Mouse (Mus musculus): Measurements from ENCODE around the gene Grsf1. TPM values are rescaled to one million over a fixed set of nuclear protein-coding genes. Genes with fewer than 3 reads are reported as not detected.
A peak's percentile ranks its signal among the peaks of the same experiment; 100 is the strongest.

Grsf1 gene
- 113 and 120 TPM in 2 replicates for polyA plus RNA-seq (2012; rRNA removed)

DNA sequence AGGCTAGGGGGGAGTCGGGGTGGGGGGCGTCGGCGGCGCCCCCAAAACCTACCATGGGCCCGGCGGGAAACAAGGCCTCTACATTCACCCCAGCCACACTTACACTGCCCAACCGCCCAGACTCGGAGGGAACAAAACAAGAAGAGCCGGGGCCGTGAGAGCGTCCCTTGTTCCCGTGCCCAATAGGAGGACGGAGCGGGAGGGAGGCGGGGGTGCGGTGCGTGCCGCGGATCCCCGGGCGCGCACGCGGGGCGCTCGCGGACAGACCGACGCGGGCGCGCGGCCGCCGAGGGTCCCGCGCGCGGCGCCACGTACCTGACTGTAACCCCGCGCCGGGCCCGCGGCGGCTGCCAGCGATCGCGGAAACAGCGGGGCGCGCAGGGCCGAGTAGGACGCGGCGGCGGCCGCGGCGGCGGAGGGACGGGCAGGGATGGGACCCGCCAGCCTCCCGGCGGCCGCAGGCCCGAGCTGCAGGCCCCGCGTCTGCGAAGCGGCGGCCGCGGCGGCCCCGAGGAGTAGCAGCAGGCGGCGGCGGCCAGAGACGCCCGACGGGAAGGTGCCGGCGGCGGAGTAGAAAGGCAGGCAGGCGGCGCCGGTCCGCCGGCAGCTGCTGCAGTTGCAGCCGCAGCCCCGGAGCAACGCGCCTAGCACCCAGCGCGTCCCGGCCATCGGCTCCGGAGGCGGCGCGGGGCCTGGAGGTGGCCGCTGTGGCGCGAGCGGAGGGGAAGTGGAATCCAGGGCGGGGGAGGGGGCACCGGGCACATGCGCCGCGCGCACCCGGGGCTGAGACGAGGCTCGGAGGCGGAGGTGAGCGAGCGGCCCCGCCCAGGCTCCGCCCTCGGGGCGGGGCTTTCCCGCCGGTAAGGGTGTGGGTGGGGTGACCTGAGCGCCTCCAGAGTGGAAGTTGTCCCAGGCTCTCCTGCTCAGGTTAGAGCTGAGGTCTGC lies at the start of gene Grsf1:
Gene Grsf1, minus strand, starts transcription at position 729 of the 945 bp plus-strand sequence.
- Histone ChIP-seq H3K27me3 (ENCODE audit: control insufficient read depth, insufficient read depth, low read length) (no peaks in the 10 kb centered on the region), H3K4me3 (replicated peaks; ENCODE audit: insufficient read depth, low read depth, low read length) (peak within 1 kb of the TSS; percentile 99), H3K4me1 (ENCODE audit: control insufficient read depth, insufficient read depth, low read length) (peaks cover 7% of the 10 kb centered on the region), H3K27ac (ENCODE audit: insufficient read depth, low read length) (peak within 1 kb of the TSS; percentile 90)
- under 1% methylated on average over 122 of the region's 127 CpGs for WGBS
- DNase-seq = peak; percentile 93 to 95
- TF ChIP-seq CTCF (IDR thresholded peaks at IDR 0.05; ENCODE audit: borderline replicate concordance, insufficient read depth, low read depth, low read length) (no peak), POLR2A (IDR thresholded peaks at IDR 0.05; ENCODE audit: borderline replicate concordance, insufficient read depth, low read length) (peak; percentile 63; the same call in 1 of the 2 replicates)

DNA sequence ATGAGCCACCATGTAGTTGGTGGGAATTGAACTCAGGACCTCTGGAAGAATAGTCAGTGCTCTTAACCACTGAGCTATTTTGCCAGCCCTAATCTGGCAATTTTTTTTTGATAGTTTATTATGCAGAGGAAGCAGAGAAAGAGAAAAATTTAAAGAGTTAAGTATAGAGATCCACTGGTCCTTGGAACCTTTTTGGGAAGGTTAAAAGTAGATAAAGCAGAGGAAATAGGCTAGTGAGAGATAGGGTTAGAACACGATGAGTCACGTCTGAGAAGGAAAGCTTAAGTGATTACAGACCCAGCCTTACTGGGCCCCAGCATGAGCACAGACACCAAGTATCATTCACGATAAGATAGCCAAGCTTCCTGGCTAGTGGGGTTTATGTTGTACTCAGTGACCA lies 48.1 kb upstream of the Grsf1 start:
- H3K4me3 ChIP-seq (replicated peaks; ENCODE audit: insufficient read depth, low read depth, low read length) = no peak overlapping the region
- H3K27me3 ChIP-seq (ENCODE audit: control insufficient read depth, insufficient read depth, low read length) = no peaks in the 10 kb centered on the region
- H3K4me1 ChIP-seq (ENCODE audit: control insufficient read depth, insufficient read depth, low read length) = peaks cover 3% of the 10 kb centered on the region; the same call in 1 of the 2 replicates
- no peak overlapping the region for H3K27ac ChIP-seq (ENCODE audit: insufficient read depth, low read length)
- TF ChIP-seq POLR2A (IDR thresholded peaks at IDR 0.05; ENCODE audit: borderline replicate concordance, insufficient read depth, low read length) (no peak), CTCF (IDR thresholded peaks at IDR 0.05; ENCODE audit: borderline replicate concordance, insufficient read depth, low read depth, low read length) (no peak)
- no peak for DNase-seq
- WGBS = 49% methylated on average over 3 of the region's 3 CpGs

GRCm38 (mm10) chr5:88722213-88722600 lies 46.2 kb upstream of the Grsf1 start:
- H3K4me3 ChIP-seq (replicated peaks; ENCODE audit: insufficient read depth, low read depth, low read length) = peak overlapping the region; percentile 69
- WGBS = 5% methylated on average over 4 of the region's 4 CpGs
- H3K27ac ChIP-seq (ENCODE audit: insufficient read depth, low read length) = no peak overlapping the region
- peaks cover 3% of the 10 kb centered on the region; the same call in 1 of the 2 replicates for H3K4me1 ChIP-seq (ENCODE audit: control insufficient read depth, insufficient read depth, low read length)
- DNase-seq = peak; percentile 62 to 67
- TF ChIP-seq POLR2A (IDR thresholded peaks at IDR 0.05; ENCODE audit: borderline replicate concordance, insufficient read depth, low read length) = no peak
- TF ChIP-seq CTCF (IDR thresholded peaks at IDR 0.05; ENCODE audit: borderline replicate concordance, insufficient read depth, low read depth, low read length) = no peak
- H3K27me3 ChIP-seq (ENCODE audit: control insufficient read depth, insufficient read depth, low read length) = no peaks in the 10 kb centered on the region

DNA sequence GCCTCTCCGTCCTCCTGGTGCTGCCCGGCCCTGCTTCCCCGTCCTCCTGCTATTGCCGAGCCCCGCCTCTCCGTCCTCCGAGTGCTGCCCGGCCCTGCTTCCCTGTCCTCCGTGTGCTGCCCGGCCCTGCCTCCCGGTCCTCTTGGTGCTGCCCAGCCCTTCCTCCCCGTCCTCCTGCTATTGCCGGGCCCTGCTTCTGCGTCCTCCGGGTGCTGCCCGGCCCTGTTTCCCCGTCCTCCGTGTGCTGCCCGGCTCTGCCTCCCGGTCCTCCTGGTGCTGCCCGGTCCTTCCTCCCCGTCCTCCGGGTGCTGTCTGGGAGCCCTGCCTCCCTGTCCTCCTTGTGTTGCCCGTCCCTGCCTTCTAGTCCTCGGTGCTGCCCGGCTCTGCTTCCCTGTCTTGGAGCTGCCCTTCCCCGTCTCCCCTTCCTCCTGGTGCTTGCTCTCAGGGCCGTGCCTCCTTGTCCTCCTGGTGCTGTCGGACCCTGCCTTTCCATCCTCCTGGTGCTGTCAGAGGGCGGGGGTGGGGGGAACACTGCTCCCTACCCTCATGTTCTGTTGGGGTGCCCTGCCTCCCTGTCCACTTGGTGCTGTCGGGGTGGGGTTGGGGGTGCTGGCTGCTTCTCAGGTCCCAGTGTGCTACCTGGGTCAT lies 45.7 kb upstream of the Grsf1 start:
- TF ChIP-seq POLR2A (IDR thresholded peaks at IDR 0.05; ENCODE audit: borderline replicate concordance, insufficient read depth, low read length) (no peak), CTCF (IDR thresholded peaks at IDR 0.05; ENCODE audit: borderline replicate concordance, insufficient read depth, low read depth, low read length) (no peak)
- Histone ChIP-seq H3K4me1 (ENCODE audit: control insufficient read depth, insufficient read depth, low read length) (peaks cover 3% of the 10 kb centered on the region; the same call in 1 of the 2 replicates), H3K27me3 (ENCODE audit: control insufficient read depth, insufficient read depth, low read length) (no peaks in the 10 kb centered on the region), H3K4me3 (replicated peaks; ENCODE audit: insufficient read depth, low read depth, low read length) (peak overlapping the region; percentile 69), H3K27ac (ENCODE audit: insufficient read depth, low read length) (peak overlapping the region; percentile 9)
- peak; percentile 33 to 64 for DNase-seq
- WGBS = under 1% methylated on average over 31 of the region's 31 CpGs

GRCm38 (mm10) chr5:88721003-88721475 lies 45.1 kb upstream of the Grsf1 start:
- peak overlapping the region; percentile 69 for H3K4me3 ChIP-seq (replicated peaks; ENCODE audit: insufficient read depth, low read depth, low read length)
- no peak for DNase-seq
- H3K27me3 ChIP-seq (ENCODE audit: control insufficient read depth, insufficient read depth, low read length) = no peaks in the 10 kb centered on the region
- peak overlapping the region; percentile 9 for H3K27ac ChIP-seq (ENCODE audit: insufficient read depth, low read length)
- WGBS = under 1% methylated on average over 37 of the region's 38 CpGs
- no peak for TF ChIP-seq POLR2A (IDR thresholded peaks at IDR 0.05; ENCODE audit: borderline replicate concordance, insufficient read depth, low read length)
- no peak for TF ChIP-seq CTCF (IDR thresholded peaks at IDR 0.05; ENCODE audit: borderline replicate concordance, insufficient read depth, low read depth, low read length)
- peaks cover 3% of the 10 kb centered on the region; the same call in 1 of the 2 replicates for H3K4me1 ChIP-seq (ENCODE audit: control insufficient read depth, insufficient read depth, low read length)

GRCm38 (mm10) chr5:88720116-88721002 lies 44.4 kb upstream of the Grsf1 start, which contains the start of gene Mob1b:
Gene Mob1b, plus strand, starts transcription at chr5:88720855.
- Histone ChIP-seq H3K27ac (ENCODE audit: insufficient read depth, low read length) (peak within 1 kb of the TSS; percentile 70), H3K4me1 (ENCODE audit: control insufficient read depth, insufficient read depth, low read length) (peaks cover 3% of the 10 kb centered on the region; the same call in 1 of the 2 replicates), H3K4me3 (replicated peaks; ENCODE audit: insufficient read depth, low read depth, low read length) (peak within 1 kb of the TSS; percentile 69), H3K27me3 (ENCODE audit: control insufficient read depth, insufficient read depth, low read length) (no peaks in the 10 kb centered on the region)
- TF ChIP-seq POLR2A (IDR thresholded peaks at IDR 0.05; ENCODE audit: borderline replicate concordance, insufficient read depth, low read length) = peak; percentile 81
- no peak for TF ChIP-seq CTCF (IDR thresholded peaks at IDR 0.05; ENCODE audit: borderline replicate concordance, insufficient read depth, low read depth, low read length)
- under 1% methylated on average over 54 of the region's 54 CpGs for whole genome bisulfite sequencing
- peak; percentile 98 to 99 for DNase-seq

GRCm38 (mm10) chr5:88716983-88717382 lies 41.0 kb upstream of the Grsf1 start:
- no peaks in the 10 kb centered on the region for H3K27me3 ChIP-seq (ENCODE audit: control insufficient read depth, insufficient read depth, low read length)
- DNase-seq = no peak
- TF ChIP-seq CTCF (IDR thresholded peaks at IDR 0.05; ENCODE audit: borderline replicate concordance, insufficient read depth, low read depth, low read length) (no peak), POLR2A (IDR thresholded peaks at IDR 0.05; ENCODE audit: borderline replicate concordance, insufficient read depth, low read length) (no peak)

More at GRCm38 (mm10) chr5:88716983-88717382, 41.0 kb upstream of the Grsf1 start:
- Histone ChIP-seq H3K27ac (ENCODE audit: insufficient read depth, low read length) (no peak overlapping the region), H3K4me1 (ENCODE audit: control insufficient read depth, insufficient read depth, low read length) (peaks cover 3% of the 10 kb centered on the region; the same call in 1 of the 2 replicates), H3K4me3 (replicated peaks; ENCODE audit: insufficient read depth, low read depth, low read length) (no peak overlapping the region)
- 85% methylated on average over 2 of the region's 2 CpGs for WGBS

Data from cerebellum, adult 2 months (tissue).